Mouse (Mus musculus) bone marrow macrophage, adult 2 months (primary cell): ENCODE results near the gene Hsf5.

Experiments
- CTCF ChIP-seq: IDR thresholded peaks from 2 replicates; pipeline ENCODE4 v1.5.1; 2012; ENCODE audit warnings: low read depth, mild to moderate bottlenecking, low read length, moderate library complexity
- POLR2A ChIP-seq: IDR thresholded peaks from 2 replicates; pipeline ENCODE4 v1.6.1; 2012; ENCODE audit warnings: mild to moderate bottlenecking, low read depth, low read length, borderline replicate concordance

- no peak for TF ChIP-seq CTCF
- TF ChIP-seq POLR2A, result no peak
Measured at GRCm38 (mm10) chr11:87665658-87666057, 48.7 kb downstream of the Hsf5 start.
